Mouse (Mus musculus): ENCODE measurements at regions not wholly inside any gene's neighbourhood (a gene's known extent, or its start where the extent isn't known, plus 50 kb on each side); places are given as distances from the start of the nearest gene placed in this dataset.
A peak's percentile ranks its signal among the peaks of the same experiment; 100 is the strongest.

GRCm38 (mm10) chr15:81529002-81529401 lies 56.1 kb upstream of the Ep300 start:
- no peaks in the 10 kb centered on the region for H3K36me3 ChIP-seq (replicated peaks; ENCODE audit: low read length)
- TF ChIP-seq FLI1 (IDR thresholded peaks at IDR 0.05; ENCODE audit: low read length): no peak
- no peak for TF ChIP-seq GATA1 (IDR thresholded peaks at IDR 0.05; ENCODE audit: borderline replicate concordance, low read length)
- peaks cover 3% of the 10 kb centered on the region for H3K27me3 ChIP-seq (replicated peaks)
- peaks cover 10% of the 10 kb centered on the region for H3K4me1 ChIP-seq
- no peaks in the 10 kb centered on the region for H3K9me3 ChIP-seq
- no peak overlapping the region for H3K4me3 ChIP-seq (replicated peaks)

GRCm38 (mm10) chr15:81530493-81530892 lies 54.7 kb upstream of the Ep300 start:
- no peaks in the 10 kb centered on the region for H3K36me3 ChIP-seq (replicated peaks; ENCODE audit: low read length)
- no peak overlapping the region for H3K4me3 ChIP-seq (replicated peaks)
- peaks cover 3% of the 10 kb centered on the region for H3K27me3 ChIP-seq (replicated peaks)
- H3K4me1 ChIP-seq: peaks cover 17% of the 10 kb centered on the region
- TF ChIP-seq GATA1 (IDR thresholded peaks at IDR 0.05; ENCODE audit: borderline replicate concordance, low read length) (no peak), FLI1 (IDR thresholded peaks at IDR 0.05; ENCODE audit: low read length) (no peak)
- no peaks in the 10 kb centered on the region for H3K9me3 ChIP-seq

- H3K27me3 ChIP-seq (replicated peaks): peaks cover 3% of the 10 kb centered on the region
- H3K36me3 ChIP-seq (replicated peaks; ENCODE audit: low read length): no peaks in the 10 kb centered on the region
- TF ChIP-seq FLI1 (IDR thresholded peaks at IDR 0.05; ENCODE audit: low read length) (no peak), GATA1 (IDR thresholded peaks at IDR 0.05; ENCODE audit: borderline replicate concordance, low read length) (no peak)
- H3K4me1 ChIP-seq: peaks cover 28% of the 10 kb centered on the region
- peak overlapping the region; percentile 53 for H3K4me3 ChIP-seq (replicated peaks)
- no peaks in the 10 kb centered on the region for H3K9me3 ChIP-seq
These were observed 50.6 kb upstream of the Ep300 start for GRCm38 (mm10) chr15:81534546-81534945.

All from megakaryocyte, embryonic 14.5 days (primary cell).